Mouse (Mus musculus): ENCODE results near the gene Nfil3. TPM values are rescaled to one million over a fixed set of nuclear protein-coding genes. Genes with fewer than 3 reads are reported as not detected.

Nfil3 gene
- 9.9 TPM for polyA plus RNA-seq (2014; fragmentation: Illumina TruSeq; extraction: RNeasy Lipid Tissue Mini Kit (QIAGEN cat#74804); ENCODE audit: low read depth, low replicate concordance)

GRCm38 (mm10) chr13:52980951-52981421, at the start of gene Nfil3:
TSS of gene Nfil3 (minus strand) at chr13:52981073.

GRCm38 (mm10) chr13:52929209-52930171, 51.4 kb downstream of the Nfil3 start, which contains the start of gene Auh:
TSS of gene Auh (minus strand) at chr13:52929681.

Other genes starting within 250 kb of the Nfil3 start
- gene Auh, start 51.4 kb downstream of the Nfil3 start, polyA plus RNA-seq (2014; fragmentation: Illumina TruSeq; extraction: RNeasy Lipid Tissue Mini Kit (QIAGEN cat#74804); ENCODE audit: low read depth, low replicate concordance), result 53.2 TPM

Data from adipose tissue, adult 10 weeks (tissue).